Comparison of ENCODE assay signal across 21 mouse cellular contexts in genomic region chr14:48258696-48259366, GRCm38 (mm10).
DNase-seq lines count a peak whose midpoint lies in the region; ATAC-seq and TF ChIP-seq lines count a peak whose summit lies in the region.
"Had no signal": no experiment of that assay in that cellular context is flagged by ENCODE, and none has a peak within 500 bp of the region (broad histone marks: within the 10 kb centered on the region; RNA-seq: fewer than 3 reads in every experiment).

No protein-coding gene starts in this region.

- no peak for TF ChIP-seq POLR2A in spleen, adult 2 months (IDR thresholded peaks at IDR 0.05; ENCODE audit: low read depth, low read length)

- H3K9me3 ChIP-seq in stomach, postnatal 0 days (ENCODE audit: control insufficient read depth, low read length) = no peaks in the 10 kb centered on the region
- no peaks in the 10 kb centered on the region for H3K9me3 ChIP-seq in liver, embryonic 12.5 days (replicated peaks)
- H3K9me3 ChIP-seq: hindbrain, embryonic 12.5 days; liver, embryonic 13.5 days had no signal

- no peak for TF ChIP-seq CTCF in spleen, adult 2 months (IDR thresholded peaks at IDR 0.05; ENCODE audit: extremely low read depth, insufficient read depth, insufficient read length, insufficient replicate concordance)
- TF ChIP-seq CTCF in stomach, postnatal 0 days (IDR thresholded peaks at IDR 0.05; ENCODE audit: low read depth) = no peak

- H3K9ac ChIP-seq in stomach, postnatal 0 days (ENCODE audit: low read length) = no peak overlapping the region
- no peak overlapping the region for H3K9ac ChIP-seq in liver, embryonic 12.5 days
- H3K9ac ChIP-seq: embryonic facial prominence, embryonic 15.5 days; hindbrain, embryonic 12.5 days; limb, embryonic 13.5 days; liver, embryonic 13.5 days; lung, embryonic 14.5 days had no signal

- no peaks in the 10 kb centered on the region for H3K4me1 ChIP-seq in spleen, adult 2 months (ENCODE audit: control insufficient read depth, insufficient read depth, insufficient read length)
- H3K4me1 ChIP-seq in stomach, postnatal 0 days (replicated peaks; ENCODE audit: control insufficient read depth, insufficient read depth) = no peaks in the 10 kb centered on the region
- H3K4me1 ChIP-seq in liver, embryonic 12.5 days = no peaks in the 10 kb centered on the region
- H3K4me1 ChIP-seq: embryonic facial prominence, embryonic 15.5 days; liver, embryonic 13.5 days had no signal

- H3K27me3 ChIP-seq in spleen, adult 2 months (ENCODE audit: control insufficient read depth, insufficient read depth, low read length) = no peaks in the 10 kb centered on the region
- H3K27me3 ChIP-seq in stomach, postnatal 0 days (ENCODE audit: control insufficient read depth, insufficient read depth, low read length) = no peaks in the 10 kb centered on the region
- no peaks in the 10 kb centered on the region for H3K27me3 ChIP-seq in liver, embryonic 12.5 days (replicated peaks)
- H3K27me3 ChIP-seq: embryonic facial prominence, embryonic 15.5 days; hindbrain, embryonic 12.5 days; limb, embryonic 13.5 days; liver, embryonic 13.5 days had no signal

- H3K27ac ChIP-seq in spleen, adult 2 months (ENCODE audit: insufficient read depth, low read length) = peak overlapping the region; percentile 52
- no peak overlapping the region for H3K27ac ChIP-seq in stomach, postnatal 0 days (replicated peaks)
- H3K27ac ChIP-seq in liver, embryonic 12.5 days = no peak overlapping the region
- H3K27ac ChIP-seq: embryonic facial prominence, embryonic 15.5 days; gastrocnemius, adult 2 months; hindbrain, embryonic 12.5 days; limb, embryonic 13.5 days; liver, embryonic 13.5 days; macrophage had no signal

- H3K4me2 ChIP-seq in stomach, postnatal 0 days (replicated peaks; ENCODE audit: low read depth) = no peak overlapping the region
- H3K4me2 ChIP-seq in liver, embryonic 12.5 days = no peak overlapping the region
- H3K4me2 ChIP-seq: embryonic facial prominence, embryonic 15.5 days; heart, embryonic 11.5 days; hindbrain, embryonic 12.5 days; limb, embryonic 13.5 days; liver, embryonic 13.5 days; lung, embryonic 14.5 days had no signal

- no peak overlapping the region for H3K4me3 ChIP-seq in spleen, adult 2 months (ENCODE audit: extremely low read depth, insufficient read depth, insufficient read length)
- no peak overlapping the region for H3K4me3 ChIP-seq in stomach, postnatal 0 days (ENCODE audit: low read depth, low read length)
- H3K4me3 ChIP-seq in liver, embryonic 12.5 days = no peak overlapping the region
- H3K4me3 ChIP-seq: embryonic facial prominence, embryonic 15.5 days; gastrocnemius, adult 2 months; hindbrain, embryonic 12.5 days; limb, embryonic 13.5 days; liver, embryonic 13.5 days had no signal

- H3K36me3 ChIP-seq in spleen, adult 2 months (ENCODE audit: control insufficient read depth, insufficient read depth, low read length) = no peaks in the 10 kb centered on the region
- H3K36me3 ChIP-seq in stomach, postnatal 0 days (ENCODE audit: control insufficient read depth, insufficient read depth, low read length) = peaks cover 3% of the 10 kb centered on the region; the same call in 1 of the 2 replicates
- no peaks in the 10 kb centered on the region for H3K36me3 ChIP-seq in liver, embryonic 12.5 days
- H3K36me3 ChIP-seq: embryonic facial prominence, embryonic 15.5 days; hindbrain, embryonic 12.5 days; liver, embryonic 13.5 days had no signal

- TF ChIP-seq EP300 in stomach, postnatal 0 days (optimal IDR thresholded peaks at IDR 0.05) = no peak

- no peak for DNase-seq in spleen, adult 2 months (ENCODE audit: low read depth in 1 of 2, low spot score in 2 of 2)
- no peak for DNase-seq in spleen, postnatal 10 days (ENCODE audit: low spot score in 2 of 2)
- peak; percentile 62 for DNase-seq in thymus, postnatal 0 days (ENCODE audit: low spot score)
- no peak for DNase-seq in stomach, postnatal 0 days (ENCODE audit: low spot score)
- DNase-seq in kidney, adult 11 months = no peak
- DNase-seq: adrenal gland, adult 2 months; cerebellum, adult 11-12 months; cerebellum, postnatal 36 days; gastrocnemius, adult 2 months; kidney, adult 18-20 months; layer of hippocampus, adult 9-11 months; liver, embryonic 13.5 days; lung, embryonic 14.5 days had no signal

- ATAC-seq in common myeloid progenitor, adult 5-6 weeks (replicated peaks; ENCODE audit: low read depth, poor library complexity, severe bottlenecking) = 0 out of 2 replicates have a peak, but pooled peaks have one; percentile 36
- no peak for ATAC-seq in stomach, postnatal 0 days (ENCODE audit: low FRiP score, low TSS enrichment)
- no peak for ATAC-seq in liver, embryonic 12.5 days
- ATAC-seq: forebrain, embryonic 14.5 days had no signal

- WGBS in spleen, adult 2 months = 19% methylated on average over 10 of the region's 10 CpGs
- 74% methylated on average over 10 of the region's 10 CpGs for whole genome bisulfite sequencing in stomach, postnatal 0 days
- WGBS in liver, embryonic 12.5 days (ENCODE audit: insufficient replicate concordance) = 51% methylated on average over 10 of the region's 10 CpGs
